7 mouse cellular contexts compared by ENCODE assay signal in genomic region chr10:43953942-43954341, GRCm38 (mm10). TPM values are rescaled to one million over a fixed set of nuclear protein-coding genes. Genes with fewer than 3 reads are reported as not detected.
DNase-seq lines count a peak whose midpoint lies in the region; ATAC-seq lines count a peak whose summit lies in the region.

No protein-coding gene starts in this region.

- ATAC-seq in granulocyte monocyte progenitor cell, adult 5-6 weeks (replicated peaks; ENCODE audit: poor library complexity, severe bottlenecking): peak; percentile 83

- DNase-seq in CD8-positive naive resting alpha-beta T cell, adult 2 months (ENCODE audit: low read depth in 2 of 2, low spot score in 2 of 2): peak; percentile 66 to 75
- peak; percentile 55 for DNase-seq in Muller cell, postnatal 12 days (ENCODE audit: inconsistent ontology term)
- DNase-seq in cerebellum, postnatal 25 days: peak; percentile 43 to 63
- DNase-seq in layer of hippocampus, postnatal 10 days (ENCODE audit: low spot score in 2 of 2): peak; percentile 73 to 75
- peak; percentile 83 for DNase-seq in mesoderm, embryonic 11.5 days (ENCODE audit: low read depth, low spot score)
- peak; percentile 11 to 23 for DNase-seq in right cerebral cortex, postnatal 36 days (ENCODE audit: low spot score in 2 of 2)

RNA-seq across cellular contexts. Expression of gene Rtn4ip1, which starts 52.3 kb away (rescaled TPM):
- 13.7 and 26.7 TPM in 2 replicates for total RNA-seq in granulocyte monocyte progenitor cell, adult 5-6 weeks (2014; fragmentation: Nextera tagmentation)
- 12.8 and 13.1 TPM in 2 replicates for total RNA-seq in granulocyte monocyte progenitor cell, adult 5-6 weeks (2017)
- total RNA-seq in layer of hippocampus, postnatal 10 days (2021): 10 to 100 TPM; 12.7 to 12.9 TPM

RNA-seq across cellular contexts. Expression of gene Qrsl1, which starts 52.4 kb away (rescaled TPM):
- total RNA-seq in granulocyte monocyte progenitor cell, adult 5-6 weeks (2014; fragmentation: Nextera tagmentation): 20.7 and 32.6 TPM in 2 replicates
- total RNA-seq in granulocyte monocyte progenitor cell, adult 5-6 weeks (2017): 12.1 and 19.4 TPM in 2 replicates
- 10 to 100 TPM; 15.6 to 17.3 TPM for total RNA-seq in layer of hippocampus, postnatal 10 days (2021)

Comparison
In these comparisons a context has a peak if more than half of its experiments do, and no peak if none do; other contexts are left out.
1. Peak in every context shown above with its lines: DNase-seq and ATAC-seq.
2. DNase-seq: peak in every context shown above with its lines; median percentile 83 in mesoderm, embryonic 11.5 days; 74 in layer of hippocampus, postnatal 10 days; 70 in CD8-positive naive resting alpha-beta T cell, adult 2 months; 55 in Muller cell, postnatal 12 days; 53 in cerebellum, postnatal 25 days; 17 in right cerebral cortex, postnatal 36 days.